In the genomic region with DNA sequence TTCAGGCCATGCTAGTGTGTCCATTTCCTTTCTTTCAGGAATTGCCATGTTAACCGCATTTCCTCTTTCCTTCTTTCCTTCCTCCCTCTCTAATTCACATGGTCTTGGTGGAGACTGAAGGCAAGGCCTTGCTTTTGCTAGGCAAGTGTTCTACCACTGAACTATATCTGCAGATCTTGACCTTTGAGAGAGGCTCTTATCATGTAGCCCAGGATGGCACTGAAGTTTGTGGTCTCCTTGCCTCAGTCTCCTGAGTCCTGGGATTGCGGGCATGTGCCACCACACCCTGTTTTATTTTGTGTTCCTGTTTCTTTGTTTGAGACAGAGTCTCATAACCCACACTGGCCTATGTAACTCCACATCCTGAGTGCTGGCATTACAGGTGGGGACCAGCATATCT, we compare ENCODE assay signal across 32 mouse cellular contexts. TPM values are rescaled to one million over a fixed set of nuclear protein-coding genes. Genes with fewer than 3 reads are reported as not detected.
A peak's percentile ranks its signal among the peaks of the same experiment; 100 is the strongest.
DNase-seq lines count a peak whose midpoint lies in the region; ATAC-seq lines count a peak whose summit lies in the region.
"Had no signal": no experiment of that assay in that cellular context is flagged by ENCODE, and none has a peak within 500 bp of the region (broad histone marks: within the 10 kb centered on the region; RNA-seq: fewer than 3 reads in every experiment).

No protein-coding gene starts in this region.

- no peak overlapping the region for H3K4me3 ChIP-seq in liver, embryonic 12.5 days
- H3K4me3 ChIP-seq in liver, embryonic 11.5 days (ENCODE audit: low read depth, low read length): no peak overlapping the region
- no peak overlapping the region for H3K4me3 ChIP-seq in liver, embryonic 13.5 days (replicated peaks)
- H3K4me3 ChIP-seq in hindbrain, embryonic 12.5 days: no peak overlapping the region
- no peak overlapping the region for H3K4me3 ChIP-seq in kidney, embryonic 14.5 days (ENCODE audit: low read length)
- H3K4me3 ChIP-seq: forebrain, embryonic 10.5 days; forebrain, embryonic 13.5 days; heart, adult 2 months; heart, embryonic 10.5 days; heart, embryonic 13.5 days; hindbrain, embryonic 15.5 days had no signal

- DNase-seq in liver, embryonic 11.5 days (ENCODE audit: low spot score): no peak
- DNase-seq in liver, embryonic 13.5 days: no peak
- DNase-seq in cerebellum, postnatal 14 days: no peak
- DNase-seq: adrenal gland, postnatal 14 days; cerebellum, adult 11 months; cerebellum, adult 8-10 months; cerebellum, postnatal 10 days; gastrocnemius, postnatal 10 days; gastrocnemius, postnatal 36 days; heart, adult 2 months; heart, postnatal 14 days; heart, postnatal 4 days had no signal

- H3K4me1 ChIP-seq in liver, embryonic 12.5 days: peaks cover 42% of the 10 kb centered on the region
- H3K4me1 ChIP-seq in liver, embryonic 11.5 days (replicated peaks; ENCODE audit: control insufficient read depth, insufficient read depth, low read length): peaks cover 7% of the 10 kb centered on the region
- peaks cover 39% of the 10 kb centered on the region for H3K4me1 ChIP-seq in liver, embryonic 13.5 days (replicated peaks)
- no peaks in the 10 kb centered on the region for H3K4me1 ChIP-seq in hindbrain, embryonic 12.5 days
- no peaks in the 10 kb centered on the region for H3K4me1 ChIP-seq in kidney, embryonic 14.5 days (ENCODE audit: control insufficient read depth, insufficient read depth, low read length)
- H3K4me1 ChIP-seq: forebrain, embryonic 10.5 days; forebrain, embryonic 13.5 days; heart, embryonic 13.5 days; hindbrain, embryonic 15.5 days had no signal

- H3K27me3 ChIP-seq in liver, embryonic 12.5 days (replicated peaks): peaks cover 15% of the 10 kb centered on the region; the same call in 1 of the 2 replicates
- no peaks in the 10 kb centered on the region for H3K27me3 ChIP-seq in liver, embryonic 11.5 days (replicated peaks; ENCODE audit: control insufficient read depth, insufficient read depth, low read length)
- peaks cover 7% of the 10 kb centered on the region; the same call in 1 of the 2 replicates for H3K27me3 ChIP-seq in liver, embryonic 13.5 days
- H3K27me3 ChIP-seq in hindbrain, embryonic 12.5 days: no peaks in the 10 kb centered on the region
- H3K27me3 ChIP-seq in kidney, embryonic 14.5 days (ENCODE audit: control insufficient read depth, insufficient read depth, low read length): no peaks in the 10 kb centered on the region
- H3K27me3 ChIP-seq: forebrain, embryonic 13.5 days; hindbrain, embryonic 15.5 days; Patski had no signal

- 62% methylated on average over 2 of the region's 2 CpGs for WGBS in liver, embryonic 12.5 days (ENCODE audit: insufficient replicate concordance)
- whole genome bisulfite sequencing in liver, embryonic 11.5 days: 63% methylated on average over 2 of the region's 2 CpGs
- 57% methylated on average over 2 of the region's 2 CpGs for WGBS in liver, embryonic 13.5 days (ENCODE audit: insufficient replicate concordance)
- WGBS in hindbrain, embryonic 12.5 days: 94% methylated on average over 2 of the region's 2 CpGs
- WGBS in kidney, embryonic 14.5 days: 90% methylated on average over 2 of the region's 2 CpGs

- no peak overlapping the region for H3K4me2 ChIP-seq in liver, embryonic 12.5 days
- no peak overlapping the region for H3K4me2 ChIP-seq in liver, embryonic 11.5 days
- H3K4me2 ChIP-seq in liver, embryonic 13.5 days: no peak overlapping the region
- H3K4me2 ChIP-seq in hindbrain, embryonic 12.5 days (replicated peaks): no peak overlapping the region
- H3K4me2 ChIP-seq in kidney, embryonic 14.5 days (replicated peaks; ENCODE audit: low read depth, low read length): no peak overlapping the region
- H3K4me2 ChIP-seq: forebrain, embryonic 13.5 days; heart, embryonic 13.5 days; hindbrain, embryonic 15.5 days had no signal

- ATAC-seq in liver, embryonic 12.5 days: peak; percentile 38; the same call in 1 of the 2 replicates
- ATAC-seq in liver, embryonic 11.5 days (replicated peaks; ENCODE audit: low FRiP score): no peak
- 0 out of 2 replicates have a peak, but pooled peaks have one; percentile 39 for ATAC-seq in liver, embryonic 13.5 days (ENCODE audit: low read depth)
- ATAC-seq in megakaryocyte progenitor cell, adult 5-6 weeks (replicated peaks; ENCODE audit: poor library complexity): peak; percentile 58
- ATAC-seq in hindbrain, embryonic 12.5 days (ENCODE audit: low FRiP score): no peak
- ATAC-seq in kidney, embryonic 14.5 days (ENCODE audit: low FRiP score, low TSS enrichment): no peak
- ATAC-seq: CD4-positive, CD25-positive, alpha-beta regulatory T cell, adult 4 months; forebrain, embryonic 13.5 days; forebrain, embryonic 16.5 days; Patski had no signal

- H3K9ac ChIP-seq in liver, embryonic 12.5 days: no peak overlapping the region
- H3K9ac ChIP-seq in liver, embryonic 11.5 days (ENCODE audit: low read depth, low read length): no peak overlapping the region
- 0 out of 2 replicates have a peak overlapping the region, but pooled peaks have one; percentile 6 for H3K9ac ChIP-seq in liver, embryonic 13.5 days
- no peak overlapping the region for H3K9ac ChIP-seq in hindbrain, embryonic 12.5 days
- H3K9ac ChIP-seq in kidney, embryonic 14.5 days (ENCODE audit: low read depth, low read length): no peak overlapping the region
- H3K9ac ChIP-seq: forebrain, embryonic 13.5 days; heart, embryonic 13.5 days; hindbrain, embryonic 15.5 days had no signal

- peaks cover 5% of the 10 kb centered on the region; the same call in 1 of the 2 replicates for H3K9me3 ChIP-seq in liver, embryonic 12.5 days (replicated peaks)
- no peaks in the 10 kb centered on the region for H3K9me3 ChIP-seq in liver, embryonic 11.5 days (ENCODE audit: control insufficient read depth, low read length)
- H3K9me3 ChIP-seq in liver, embryonic 13.5 days (replicated peaks): no peaks in the 10 kb centered on the region
- no peaks in the 10 kb centered on the region for H3K9me3 ChIP-seq in hindbrain, embryonic 12.5 days (replicated peaks)
- H3K9me3 ChIP-seq in kidney, embryonic 14.5 days (ENCODE audit: control insufficient read depth, low read length): no peaks in the 10 kb centered on the region
- H3K9me3 ChIP-seq: forebrain, embryonic 13.5 days; heart, embryonic 13.5 days; hindbrain, embryonic 15.5 days had no signal

- no peaks in the 10 kb centered on the region for H3K36me3 ChIP-seq in liver, embryonic 12.5 days
- H3K36me3 ChIP-seq in liver, embryonic 11.5 days (ENCODE audit: control insufficient read depth, insufficient read depth, low read length): no peaks in the 10 kb centered on the region
- no peaks in the 10 kb centered on the region for H3K36me3 ChIP-seq in liver, embryonic 13.5 days
- no peaks in the 10 kb centered on the region for H3K36me3 ChIP-seq in hindbrain, embryonic 12.5 days
- no peaks in the 10 kb centered on the region for H3K36me3 ChIP-seq in kidney, embryonic 14.5 days (ENCODE audit: control insufficient read depth, insufficient read depth, low read length)
- H3K36me3 ChIP-seq: forebrain, embryonic 10.5 days; heart, embryonic 10.5 days; heart, embryonic 13.5 days; hindbrain, embryonic 15.5 days had no signal

- H3K27ac ChIP-seq in liver, embryonic 12.5 days: peak overlapping the region; percentile 10; the same call in 1 of the 2 replicates
- no peak overlapping the region for H3K27ac ChIP-seq in liver, embryonic 11.5 days (ENCODE audit: low read depth, low read length)
- H3K27ac ChIP-seq in liver, embryonic 13.5 days: peak overlapping the region; percentile 85; the same call in 1 of the 2 replicates
- no peak overlapping the region for H3K27ac ChIP-seq in hindbrain, embryonic 12.5 days
- no peak overlapping the region for H3K27ac ChIP-seq in kidney, embryonic 14.5 days (ENCODE audit: low read depth, low read length)
- H3K27ac ChIP-seq: forebrain, embryonic 10.5 days; forebrain, embryonic 13.5 days; heart, adult 2 months; heart, embryonic 10.5 days; heart, embryonic 13.5 days; hindbrain, embryonic 15.5 days had no signal

RNA-seq across cellular contexts. Expression of a gene that starts 10.3 kb away (rescaled TPM):
- not detected in 2 replicates for polyA plus RNA-seq in liver, embryonic 12.5 days (2016; fragmentation: Nextera tagmentation; extraction: Ambion mirVana)
- not detected in 2 replicates for polyA plus RNA-seq in liver, embryonic 11.5 days (2014; fragmentation: Nextera tagmentation; extraction: Ambion mirVana)
- not detected in 2 replicates for polyA plus RNA-seq in liver, embryonic 13.5 days (2015; fragmentation: Nextera tagmentation; extraction: Ambion mirVana)
- total RNA-seq in megakaryocyte progenitor cell, adult 5-6 weeks (2015): not detected in 2 replicates
- total RNA-seq in megakaryocyte progenitor cell, adult 5-6 weeks (2017): not detected in 2 replicates
- polyA plus RNA-seq in hindbrain, embryonic 12.5 days (2016; fragmentation: Nextera tagmentation; extraction: Ambion mirVana): 1.1 and 1.4 TPM in 2 replicates
- not detected in 2 replicates for polyA plus RNA-seq in kidney, embryonic 14.5 days (2014; fragmentation: Nextera tagmentation; extraction: Ambion mirVana)
- total RNA-seq: adrenal gland, adult 18-20 months; adrenal gland, postnatal 14 days; adrenal gland, postnatal 4 days; gastrocnemius, adult 18-20 months; gastrocnemius, postnatal 10 days; gastrocnemius, postnatal 36 days; granulocyte monocyte progenitor cell, adult 5-6 weeks; heart, adult 2 months; heart, postnatal 14 days; heart, postnatal 4 days had no signal
- polyA plus RNA-seq: C2C12; CD4-positive, CD25-positive, alpha-beta regulatory T cell, adult 4 months; embryonic facial prominence, embryonic 11.5 days; embryonic facial prominence, embryonic 14.5 days; forebrain, embryonic 10.5 days; forebrain, embryonic 13.5 days; heart, adult 2 months; heart, embryonic 10.5 days; heart, embryonic 13.5 days; heart, embryonic 16.5 days had no signal

RNA-seq across cellular contexts. Expression of a gene that starts 36.9 kb away (rescaled TPM):
- 30.9 and 32.6 TPM in 2 replicates for polyA plus RNA-seq in liver, embryonic 12.5 days (2016; fragmentation: Nextera tagmentation; extraction: Ambion mirVana)
- polyA plus RNA-seq in liver, embryonic 11.5 days (2014; fragmentation: Nextera tagmentation; extraction: Ambion mirVana): 15.3 and 16.1 TPM in 2 replicates
- polyA plus RNA-seq in liver, embryonic 13.5 days (2015; fragmentation: Nextera tagmentation; extraction: Ambion mirVana): 32.9 and 34.6 TPM in 2 replicates
- total RNA-seq in megakaryocyte progenitor cell, adult 5-6 weeks (2015): 1.5 and 3.1 TPM in 2 replicates
- 1.6 and 2.3 TPM in 2 replicates for total RNA-seq in megakaryocyte progenitor cell, adult 5-6 weeks (2017)
- polyA plus RNA-seq in hindbrain, embryonic 12.5 days (2016; fragmentation: Nextera tagmentation; extraction: Ambion mirVana): 10.6 and 11.0 TPM in 2 replicates
- polyA plus RNA-seq in kidney, embryonic 14.5 days (2014; fragmentation: Nextera tagmentation; extraction: Ambion mirVana): 20.9 and 26.1 TPM in 2 replicates
- polyA plus RNA-seq: CD4-positive, CD25-positive, alpha-beta regulatory T cell, adult 4 months had no signal

Comparison
In these comparisons a context has a peak if more than half of its experiments do, and no peak if none do; other contexts are left out.
1. ATAC-seq: peak in liver, embryonic 12.5 days (single experiment), liver, embryonic 13.5 days (single experiment) and megakaryocyte progenitor cell, adult 5-6 weeks (single experiment); none in liver, embryonic 11.5 days (single experiment), hindbrain, embryonic 12.5 days (single experiment) and kidney, embryonic 14.5 days (single experiment).
2. H3K27ac ChIP-seq: peak in liver, embryonic 12.5 days (single experiment) and liver, embryonic 13.5 days (single experiment); none in liver, embryonic 11.5 days (single experiment), hindbrain, embryonic 12.5 days (single experiment) and kidney, embryonic 14.5 days (single experiment).